Mouse (Mus musculus) spleen, postnatal 10 days (tissue): Measurements from ENCODE around the gene Tomm40.

Experiments
- DNase-seq, 2 experiments: peaks; one replicate each; pipeline ENCODE4 v3.0.0; 2021 to 2022; ENCODE audit warnings: low spot score in 2 of 2

Tomm40 gene

DNA sequence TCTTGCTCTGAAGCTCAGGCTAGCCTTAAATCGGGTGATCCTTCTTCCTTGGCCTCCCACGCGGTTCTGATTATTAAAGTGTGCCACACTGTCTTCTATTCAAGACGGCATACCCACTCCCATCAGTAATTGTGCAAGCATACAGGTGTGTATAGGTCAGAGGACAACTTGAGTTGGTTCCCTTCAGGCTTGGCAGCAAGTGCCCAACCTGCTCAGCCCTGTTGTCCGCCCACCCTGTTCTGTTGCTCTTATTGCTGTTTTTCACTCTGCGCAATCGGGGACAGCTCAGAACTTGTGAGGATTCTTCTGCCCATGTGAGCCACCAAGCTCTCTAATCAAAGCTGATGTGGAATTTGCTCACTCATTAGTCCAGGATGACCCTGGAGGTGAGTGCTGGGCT is 10.0 kb downstream of the Tomm40 start:
- DNase-seq, result no peak

DNA sequence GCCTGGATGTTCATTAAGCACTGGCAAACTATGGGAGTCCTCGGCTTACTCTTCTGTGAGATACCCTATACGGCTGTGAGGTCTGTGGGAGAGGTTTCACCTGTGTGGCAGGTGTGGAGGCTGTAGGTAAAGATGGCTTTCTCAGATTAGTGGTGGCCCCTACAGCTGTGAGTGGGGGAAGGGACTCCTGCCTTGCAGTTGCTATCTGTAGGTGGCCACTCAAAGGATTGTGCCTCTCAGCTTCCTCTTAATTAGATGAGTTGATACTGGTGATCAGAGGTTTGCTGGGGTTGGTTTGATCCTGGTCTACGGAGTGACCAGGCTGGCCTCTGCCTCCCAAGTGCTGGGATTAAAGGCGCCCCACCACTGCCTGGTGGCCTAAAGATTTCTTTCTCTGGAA is 10.8 kb downstream of the Tomm40 start:
- no peak for DNase-seq

DNA sequence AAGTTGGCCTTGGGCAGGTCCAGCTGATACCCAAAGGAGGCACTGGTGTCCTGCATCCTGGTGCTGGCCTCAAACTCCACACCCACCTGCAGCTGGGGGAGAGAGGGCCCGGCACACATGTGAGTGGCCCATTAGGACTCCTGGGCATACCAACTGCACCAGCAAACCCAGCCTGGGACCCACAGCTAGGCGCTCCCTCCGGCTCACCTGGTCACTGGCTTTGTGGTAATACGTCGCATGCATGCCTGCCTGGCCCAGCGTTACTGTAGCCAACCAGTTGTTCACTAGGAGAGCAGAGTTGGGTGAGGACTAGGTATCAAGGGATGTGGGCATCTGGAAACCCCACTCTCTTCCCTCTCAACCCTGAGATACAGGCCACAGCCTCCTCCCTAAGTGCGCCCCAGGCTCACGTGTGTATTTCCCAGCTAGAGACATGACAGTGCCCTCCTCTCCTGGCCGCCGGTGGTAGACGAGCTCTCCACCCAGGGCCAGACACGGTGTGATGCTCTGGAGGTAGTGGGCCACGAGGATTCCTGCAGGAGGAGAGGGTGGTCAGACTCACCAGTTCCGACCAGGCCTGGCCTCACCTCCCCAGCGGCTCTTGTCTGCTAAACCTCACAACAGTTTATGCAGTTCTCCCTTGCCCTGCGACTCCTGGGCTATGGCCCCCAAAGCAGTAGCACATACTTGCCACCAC is 12.2 kb downstream of the Tomm40 start:
- DNase-seq, result no peak

DNA sequence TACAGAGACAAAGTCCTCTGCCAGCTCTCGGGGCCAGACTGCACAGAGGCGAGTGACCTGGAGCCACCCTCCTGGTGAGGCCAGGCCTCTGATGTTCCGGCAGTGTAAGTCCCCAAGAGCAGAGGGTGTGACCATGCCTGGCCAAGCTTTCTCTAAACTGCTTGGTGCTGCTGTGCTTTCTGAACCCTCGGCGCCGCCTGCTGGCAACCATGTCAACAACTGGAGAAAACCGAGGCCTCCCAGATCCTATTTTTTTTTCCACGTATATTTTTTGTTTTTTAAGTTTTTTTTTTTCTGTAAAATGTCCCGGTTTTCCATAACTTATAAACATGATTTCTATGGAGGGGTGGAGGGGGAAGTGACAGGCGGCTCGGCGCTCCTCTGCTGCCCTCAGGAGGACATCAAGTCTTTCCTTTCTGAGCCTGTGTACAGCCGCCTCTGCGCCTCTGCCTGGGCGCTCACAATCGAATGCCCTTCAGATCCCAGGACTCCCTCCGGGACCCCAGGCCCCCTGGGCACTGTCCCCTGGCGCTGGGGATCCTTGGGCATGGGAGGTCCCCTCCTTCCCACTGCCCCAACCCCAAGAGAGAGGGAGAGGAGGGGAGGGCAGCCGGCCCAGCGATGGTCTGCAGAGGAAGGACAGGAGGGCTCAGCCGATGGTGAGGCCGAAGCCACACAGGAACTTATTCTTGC is 14.0 kb downstream of the Tomm40 start:
- peak in 1 of 2 experiments; percentile 76 for DNase-seq

DNA sequence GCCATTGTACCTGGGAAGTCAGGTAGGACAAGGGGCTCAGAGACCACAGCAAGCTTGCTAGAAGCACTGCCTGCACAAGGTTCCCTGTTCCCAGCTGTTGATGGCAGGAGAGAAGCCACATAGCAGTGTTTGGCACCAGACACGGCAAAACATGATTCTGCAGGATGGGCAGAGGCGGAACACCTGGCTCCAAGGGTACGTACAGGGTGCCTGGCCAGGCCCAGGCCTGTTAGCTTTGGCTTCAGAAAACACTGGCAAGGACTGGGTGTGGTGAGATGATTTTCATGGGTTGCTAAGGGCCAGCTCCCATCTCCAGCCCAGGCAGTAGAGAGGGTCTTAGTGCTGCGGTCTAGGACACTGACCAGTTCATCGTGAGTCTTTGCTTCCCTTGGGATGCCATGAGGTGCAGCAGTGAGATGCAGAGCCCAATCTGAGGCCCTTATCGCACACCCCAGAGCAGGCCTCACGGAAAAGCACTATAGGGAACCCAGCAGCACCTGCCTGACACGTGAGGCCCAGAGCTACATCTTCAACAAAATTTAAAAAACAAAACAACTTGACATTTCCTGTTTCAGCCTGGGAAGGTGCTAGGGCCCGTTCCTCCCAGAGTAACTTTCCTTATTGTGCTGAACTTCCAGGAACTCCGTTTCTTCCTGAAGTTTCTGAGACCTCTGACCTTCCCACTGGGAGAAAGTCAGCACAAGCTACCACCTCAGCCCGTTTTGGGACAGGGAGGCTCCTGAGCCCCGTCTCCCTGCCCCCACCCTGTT is 14.8 kb downstream of the Tomm40 start:
- DNase-seq, result no peak

DNA sequence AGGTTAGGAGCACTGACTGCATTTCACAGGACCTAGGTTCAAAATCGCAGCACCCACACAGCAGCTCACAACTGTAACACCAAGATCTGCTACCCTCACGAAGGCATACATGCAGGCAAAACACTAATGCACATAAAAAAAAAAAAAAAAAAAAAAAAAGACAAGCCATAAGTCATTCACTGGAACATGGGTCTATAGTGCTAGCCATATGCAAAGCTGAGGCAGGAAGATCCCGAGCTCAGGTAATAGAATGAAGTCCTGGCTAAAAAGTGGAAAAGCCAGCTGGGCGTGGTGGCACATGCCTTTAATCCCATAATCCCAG is 15.4 kb downstream of the Tomm40 start:
- DNase-seq, result no peak

DNA sequence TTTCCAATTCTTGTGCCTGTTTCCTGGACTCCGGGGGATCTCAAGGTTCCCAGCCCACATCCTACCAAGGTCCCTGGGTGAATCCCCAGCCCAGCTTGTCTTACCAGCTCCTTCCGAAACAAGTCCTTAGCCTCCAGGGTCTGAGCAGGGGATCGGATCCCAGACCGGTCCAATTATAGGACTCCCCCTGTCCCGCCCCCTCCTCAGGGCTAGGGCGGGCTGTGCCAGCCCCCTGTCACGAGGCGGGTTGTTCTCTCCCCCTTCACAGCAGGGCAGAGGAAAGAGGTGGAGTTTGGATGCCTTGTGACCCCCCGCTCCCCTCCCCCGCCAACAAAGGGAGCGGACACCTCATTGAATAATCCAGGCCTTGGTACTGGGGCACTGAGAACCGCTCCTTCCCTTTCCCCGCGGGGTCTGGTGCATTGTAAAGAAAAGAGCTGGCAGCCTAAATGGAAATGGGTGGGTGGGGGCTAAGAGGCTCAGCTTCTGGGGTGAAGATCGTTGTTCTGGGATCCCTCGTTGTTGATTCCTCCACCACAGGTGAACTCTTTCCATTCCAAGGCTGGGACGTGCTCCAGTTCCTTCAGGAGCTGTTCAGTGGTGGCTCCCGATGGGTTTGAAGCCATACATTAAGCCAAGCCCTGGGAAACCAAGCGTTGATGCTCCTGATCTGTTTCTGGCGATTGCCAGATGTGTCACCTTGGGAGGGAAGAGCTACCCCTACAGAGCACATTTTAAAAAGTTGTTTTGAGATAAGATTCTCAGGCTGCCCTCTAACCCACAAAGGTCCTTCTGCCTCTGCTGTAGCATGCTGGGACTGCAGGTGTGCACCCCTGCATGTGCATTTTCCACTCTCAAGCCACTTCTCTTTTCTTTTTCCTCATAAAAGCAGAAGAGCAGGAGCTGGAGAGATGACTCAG is 16.1 kb downstream of the Tomm40 start, which contains the start of gene Apoe:
TSS of gene Apoe (minus strand) at position 282 of the 920 bp plus-strand sequence.
- DNase-seq, result no peak

DNA sequence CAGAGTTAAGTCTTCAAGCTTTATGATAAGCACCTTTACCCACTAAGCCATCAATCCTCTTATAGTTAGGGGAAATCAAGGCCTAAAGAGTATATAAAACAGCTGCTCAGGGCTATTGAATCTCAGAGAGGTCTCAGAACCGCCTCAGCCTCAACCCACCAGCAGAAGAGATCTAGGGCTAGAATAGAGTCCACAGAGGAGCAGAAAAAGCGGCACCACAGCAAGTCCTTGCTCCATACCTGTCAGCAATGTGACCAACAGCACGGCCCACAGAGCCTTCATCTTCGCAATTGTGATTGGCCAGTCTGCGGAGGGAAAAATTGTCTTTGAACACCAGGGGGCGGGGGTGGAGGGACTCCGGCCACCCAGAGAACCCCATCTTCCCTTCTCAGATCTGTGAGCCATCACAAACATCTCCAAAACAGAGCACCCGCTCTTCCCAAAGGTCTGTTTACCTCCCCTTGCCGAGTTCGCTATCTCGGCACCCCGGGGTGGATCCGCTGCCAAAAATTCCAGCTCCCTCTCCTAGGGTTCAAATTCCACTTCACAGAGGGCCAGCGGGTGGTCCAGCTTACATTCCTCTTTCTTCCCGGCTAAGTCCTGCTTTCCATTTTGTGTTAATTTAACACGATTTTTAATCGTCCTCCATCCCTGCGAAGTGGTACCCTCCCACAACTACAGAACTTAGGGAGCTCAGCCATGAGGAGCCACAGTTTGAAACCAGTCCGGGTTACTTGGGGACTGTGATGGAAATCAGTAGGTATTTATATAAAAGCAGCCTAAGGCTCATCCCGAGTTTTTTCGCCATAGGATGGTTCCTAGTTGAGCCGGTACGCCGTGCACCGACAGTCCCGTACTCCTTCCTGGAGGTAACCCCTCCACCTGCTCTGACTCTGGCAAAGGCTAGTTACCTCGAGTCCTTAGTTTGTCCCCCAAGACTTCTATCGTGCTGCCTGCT is 17.0 kb downstream of the Tomm40 start:
- no peak for DNase-seq

DNA sequence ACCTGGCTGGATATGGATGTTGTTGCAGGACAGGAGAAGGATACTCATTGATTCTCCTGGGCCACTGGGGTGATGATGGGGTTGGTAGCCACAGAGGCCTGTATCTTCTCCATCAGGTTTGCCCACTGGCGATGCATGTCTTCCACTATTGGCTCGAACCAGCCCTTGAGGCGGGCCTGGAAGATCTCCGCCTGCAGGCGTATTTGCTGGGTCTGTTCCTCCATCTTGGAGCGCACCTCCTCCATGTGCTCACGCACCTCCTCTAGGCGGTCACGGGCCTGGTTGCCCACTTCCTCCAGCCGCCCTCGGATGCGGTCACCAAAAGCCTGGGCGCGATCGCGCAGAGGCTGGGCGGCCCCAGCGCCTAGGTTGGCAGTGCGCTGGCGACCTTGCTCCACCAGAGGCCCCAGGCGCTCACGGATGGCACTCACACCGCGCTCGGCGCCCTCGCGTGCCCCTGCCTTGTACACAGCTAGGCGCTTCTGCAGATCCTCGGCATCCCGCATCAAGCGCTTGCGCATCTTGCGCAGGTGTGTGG is 18.8 kb downstream of the Tomm40 start:
- no peak for DNase-seq

DNA sequence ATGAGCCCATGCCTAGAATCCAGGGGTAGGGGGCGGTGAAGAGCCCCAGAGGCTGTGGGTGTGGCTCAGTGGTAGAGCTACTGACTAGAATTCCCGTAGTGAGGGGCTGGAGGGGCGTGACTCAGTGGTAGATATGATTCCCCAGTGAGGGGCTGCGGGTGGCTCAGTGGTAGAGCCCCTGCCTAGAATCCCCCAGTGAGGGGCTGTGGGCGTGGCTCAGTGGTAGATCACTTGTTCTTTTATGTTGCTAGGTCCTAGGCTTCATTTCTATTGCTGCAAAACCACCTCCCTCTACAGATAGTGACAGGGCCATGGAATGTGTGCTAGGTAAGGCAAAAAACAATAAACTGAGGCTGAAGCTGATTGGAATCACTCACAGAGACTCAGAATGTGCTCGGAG is 19.4 kb downstream of the Tomm40 start:
- DNase-seq, result no peak

DNA sequence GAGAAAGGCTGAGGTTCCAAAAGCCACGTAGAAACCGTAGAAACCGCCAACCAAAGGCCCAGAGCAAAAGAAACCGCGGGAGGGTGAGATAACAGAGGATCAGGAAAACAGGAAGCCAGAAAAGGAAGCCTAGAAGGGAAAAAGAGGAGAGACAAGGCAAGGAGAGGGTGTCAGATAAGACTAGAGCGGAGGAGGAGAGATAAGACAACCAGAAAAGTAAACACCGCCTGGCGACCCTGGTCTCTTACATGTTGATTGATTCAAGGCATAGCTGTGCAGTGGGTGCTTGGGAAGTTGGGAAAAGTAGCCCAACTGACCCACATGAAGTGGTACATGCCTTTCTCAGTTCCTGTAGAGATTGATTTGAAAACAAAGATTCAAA is 20.0 kb downstream of the Tomm40 start:
- no peak for DNase-seq

DNA sequence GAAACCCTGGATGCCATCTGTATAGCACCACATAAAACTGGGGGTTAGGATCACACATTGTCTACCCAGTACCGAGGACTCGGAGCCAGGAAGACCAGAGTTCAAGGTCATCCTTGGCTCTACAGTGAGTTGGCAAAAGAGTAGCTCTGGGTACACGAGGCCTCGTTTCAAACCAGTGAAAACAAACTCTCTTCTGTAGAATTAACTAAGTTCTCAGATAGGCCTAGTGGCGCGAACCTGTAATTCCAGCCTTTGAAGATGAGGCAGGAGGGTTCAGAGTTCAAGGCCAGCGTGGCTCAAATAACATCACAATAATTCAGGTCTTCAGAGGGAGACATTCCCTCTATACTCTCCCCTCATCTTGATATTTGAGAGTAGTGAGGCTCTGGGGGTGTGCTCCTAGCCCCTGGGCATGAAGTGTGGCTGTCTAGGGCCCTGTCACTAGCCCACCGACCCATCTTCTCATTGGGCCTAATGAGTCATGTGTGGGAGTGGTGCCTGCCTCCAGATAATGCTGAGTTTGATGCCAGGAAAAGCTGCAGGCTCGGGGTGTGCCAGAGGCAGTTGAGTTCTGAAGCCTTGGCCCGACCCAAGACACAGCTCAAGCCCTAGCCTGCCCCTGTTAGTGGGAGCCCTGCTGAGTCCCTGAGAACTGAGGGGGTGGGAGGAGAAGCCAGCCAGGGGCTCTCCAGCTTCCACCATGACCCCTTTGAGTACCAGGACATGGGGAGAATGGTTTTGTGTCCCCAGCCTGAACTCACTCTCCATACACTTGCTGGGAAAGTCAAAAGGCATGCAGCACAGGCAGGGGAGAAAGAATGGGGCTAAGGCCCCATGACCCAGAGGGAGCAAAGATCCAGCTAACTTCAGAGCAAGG is 20.7 kb downstream of the Tomm40 start:
- no peak for DNase-seq

DNA sequence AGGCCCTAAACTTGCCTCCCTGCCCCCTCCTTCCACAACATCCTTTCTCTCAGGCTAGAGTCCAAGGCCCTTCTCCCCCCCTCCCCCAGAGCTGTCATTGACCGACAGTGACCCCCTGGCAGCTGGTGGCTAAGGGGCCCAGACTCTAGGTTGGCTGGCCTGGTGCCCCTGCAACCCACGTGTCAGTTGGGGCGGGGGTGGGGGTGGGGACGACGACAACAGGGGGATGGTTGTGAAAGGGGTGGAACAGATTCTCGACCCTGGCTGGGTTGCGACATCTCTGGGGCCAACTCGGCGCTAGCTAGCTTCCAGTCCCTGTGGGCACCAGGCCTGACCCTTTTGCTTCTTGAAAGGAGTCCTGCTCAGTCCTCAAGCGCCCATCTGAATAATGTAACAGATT is 21.8 kb downstream of the Tomm40 start:
- no peak for DNase-seq

DNA sequence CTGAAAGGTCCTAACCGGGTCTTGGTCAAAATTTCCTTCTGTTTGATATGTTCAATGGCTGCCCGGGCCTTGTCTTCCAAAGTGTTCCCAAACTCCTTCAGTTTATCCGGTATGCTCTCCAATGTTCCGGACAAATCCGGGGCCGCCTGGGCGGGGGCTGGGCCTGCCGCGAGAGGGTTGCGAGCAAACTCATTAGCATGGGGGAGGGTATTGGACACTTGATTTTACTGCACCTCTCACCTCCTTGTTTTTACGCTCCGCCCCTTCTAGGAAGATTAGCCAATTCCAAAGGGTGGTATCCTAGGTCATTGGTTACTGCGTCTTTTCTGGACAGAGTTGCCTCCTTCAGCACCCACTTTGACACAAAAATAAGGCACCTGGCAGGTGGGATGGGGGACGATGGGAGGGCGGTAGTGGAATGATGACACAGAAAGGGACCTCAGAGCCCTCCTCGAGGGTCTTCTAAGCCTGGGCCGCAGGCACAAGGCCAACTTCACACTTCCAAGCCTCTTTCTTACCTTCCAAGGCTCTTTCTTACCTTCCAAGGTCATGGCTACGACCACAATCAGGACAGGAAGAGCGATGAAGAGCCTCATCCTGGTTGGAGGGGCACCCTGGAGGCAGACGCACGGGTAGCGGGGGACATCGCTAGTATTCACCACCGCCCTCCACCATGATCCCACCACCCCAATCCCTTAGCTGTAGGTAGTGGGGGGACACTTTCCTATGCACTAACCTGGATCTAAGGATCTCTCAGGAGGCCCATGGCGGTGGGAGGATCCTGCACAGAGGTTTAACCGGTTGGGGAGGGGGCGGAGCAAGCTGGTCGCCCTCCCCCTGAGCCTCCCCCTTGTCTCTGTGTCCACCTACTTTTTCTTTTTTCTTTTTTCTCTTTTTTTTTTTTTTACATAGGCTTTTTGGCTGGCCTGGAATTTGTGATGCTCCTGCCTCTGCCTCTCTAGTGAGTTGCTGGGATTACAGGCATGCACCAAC is 23.1 kb downstream of the Tomm40 start, which contains the start of gene Apoc1:
TSS of gene Apoc1 (minus strand) at position 788 of the 993 bp plus-strand sequence.
- DNase-seq, result no peak

DNA sequence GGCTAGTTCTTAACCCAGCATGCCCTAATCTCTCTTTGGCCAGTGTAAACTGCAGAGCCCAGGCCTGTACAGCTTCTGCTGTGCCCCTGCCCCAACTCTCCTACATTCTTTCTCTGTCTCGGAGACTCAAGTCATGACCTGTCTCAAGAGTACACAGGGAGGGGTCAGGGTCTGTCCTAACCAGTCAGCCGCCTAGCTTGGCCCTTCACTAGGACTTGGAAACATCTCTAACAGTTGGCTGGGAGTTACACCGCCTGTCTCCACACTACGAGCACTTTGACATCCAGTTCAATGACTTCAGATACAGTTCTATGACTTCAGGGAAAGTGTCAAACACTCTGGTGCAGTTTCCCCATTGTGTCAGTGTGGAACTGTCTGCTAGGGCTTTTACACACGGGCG is 23.8 kb downstream of the Tomm40 start:
- no peak for DNase-seq

DNA sequence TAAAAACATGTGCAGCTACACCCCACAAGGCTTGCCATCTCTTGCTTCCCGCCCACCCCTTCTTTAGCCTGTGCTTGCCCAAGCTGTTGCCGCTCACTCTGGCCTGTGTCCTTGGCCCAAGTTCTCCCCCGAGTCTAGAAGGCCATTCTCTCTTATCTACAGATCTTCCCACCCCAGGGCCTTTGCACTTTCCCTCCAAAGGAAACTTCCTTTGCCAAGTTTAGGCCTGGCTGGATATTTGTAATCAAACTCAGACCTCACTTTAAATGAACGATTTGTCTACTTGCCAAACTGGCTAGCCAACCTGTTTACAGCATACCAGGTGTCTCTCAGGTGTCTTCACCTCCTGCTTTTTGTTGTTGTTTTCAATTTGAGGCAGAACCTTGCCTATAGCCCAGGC is 24.4 kb downstream of the Tomm40 start:
- no peak for DNase-seq

DNA sequence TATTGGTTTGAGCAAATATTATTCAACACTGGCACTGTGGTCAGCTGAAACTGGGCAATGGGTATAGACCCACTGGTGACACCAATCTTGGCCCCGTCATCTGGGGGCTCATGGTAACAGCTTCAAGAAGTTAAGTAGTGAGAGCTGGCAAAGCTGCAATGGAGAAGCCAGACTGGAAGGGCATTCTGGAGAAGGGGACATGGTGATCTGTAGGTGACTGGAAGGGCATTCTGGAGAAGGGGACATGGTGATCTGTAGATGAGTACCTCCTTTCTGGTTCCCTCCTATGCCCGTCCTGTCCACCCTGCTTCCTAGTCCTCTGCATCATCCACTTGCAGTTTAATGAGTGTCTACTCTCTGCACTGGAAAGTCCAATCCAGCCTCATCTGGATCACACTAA is 26.6 kb downstream of the Tomm40 start:
- no peak for DNase-seq

DNA sequence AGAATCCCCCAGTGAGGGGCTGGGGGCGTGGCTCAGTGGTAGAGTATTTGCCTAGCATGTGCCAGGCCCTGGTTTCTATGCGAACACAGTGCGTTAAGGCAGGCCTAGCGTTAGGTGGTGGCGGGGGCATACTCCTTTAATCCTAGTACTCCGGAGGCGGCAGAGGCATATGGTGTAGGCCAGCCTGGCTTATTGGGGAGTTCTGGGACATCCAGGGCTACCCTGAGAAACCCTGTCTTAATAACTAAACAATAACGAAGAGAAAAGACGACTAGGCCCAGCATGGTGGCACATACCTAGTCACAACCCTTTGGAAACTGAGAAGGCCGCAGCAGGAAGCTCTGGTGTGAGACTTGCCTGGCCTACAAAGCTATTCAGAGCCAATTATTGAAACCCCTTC is 27.1 kb downstream of the Tomm40 start:
- no peak for DNase-seq
